Mouse (Mus musculus) ovary, postnatal 14 days (tissue): ENCODE measurements around the gene Erlec1.

Source experiments
- DNase-seq: peaks from one replicate; pipeline ENCODE4 v3.0.0; 2022; ENCODE audit warnings: low spot score

The Erlec1 gene

GRCm38 (mm10) chr11:30954279-30954725, at the start of gene Erlec1:
Gene Erlec1 (minus strand): TSS chr11:30954335.
- peak; percentile 70 for DNase-seq

- no peak for DNase-seq
Measured at GRCm38 (mm10) chr11:31001169-31001908, 47.2 kb upstream of the Erlec1 start.

GRCm38 (mm10) chr11:31000028-31000427, 45.9 kb upstream of the Erlec1 start:
- DNase-seq: no peak

- DNase-seq: no peak
Measured at GRCm38 (mm10) chr11:30998704-30999103, 44.6 kb upstream of the Erlec1 start.

- DNase-seq: no peak
Measured at GRCm38 (mm10) chr11:30998199-30998598, 44.1 kb upstream of the Erlec1 start.

- no peak for DNase-seq
Measured at GRCm38 (mm10) chr11:30996670-30997069, 42.5 kb upstream of the Erlec1 start.

GRCm38 (mm10) chr11:30986625-30987017, 32.5 kb upstream of the Erlec1 start:
- DNase-seq: no peak

- DNase-seq: peak; percentile 82
Measured at GRCm38 (mm10) chr11:30985877-30986624, 31.9 kb upstream of the Erlec1 start, which contains the start of gene Chac2. Gene Chac2 (minus strand): TSS chr11:30986350.

GRCm38 (mm10) chr11:30985237-30985636, 31.1 kb upstream of the Erlec1 start:
- no peak for DNase-seq

- DNase-seq: peak; percentile 21
Measured at GRCm38 (mm10) chr11:30953469-30954154, 523 bp downstream of the Erlec1 start.

- DNase-seq: no peak
Measured at GRCm38 (mm10) chr11:30952829-30953228, 1.3 kb downstream of the Erlec1 start.

GRCm38 (mm10) chr11:30943522-30943921, 10.6 kb downstream of the Erlec1 start:
- no peak for DNase-seq

GRCm38 (mm10) chr11:30928498-30928897, 25.6 kb downstream of the Erlec1 start:
- DNase-seq: no peak

- no peak for DNase-seq
Measured at GRCm38 (mm10) chr11:30928079-30928478, 26.1 kb downstream of the Erlec1 start.

GRCm38 (mm10) chr11:30923283-30923682, 30.9 kb downstream of the Erlec1 start:
- DNase-seq: no peak

- no peak for DNase-seq
Measured at GRCm38 (mm10) chr11:30920641-30921040, 33.5 kb downstream of the Erlec1 start.

- no peak for DNase-seq
Measured at GRCm38 (mm10) chr11:30912311-30912710, 41.8 kb downstream of the Erlec1 start.

- no peak for DNase-seq
Measured at GRCm38 (mm10) chr11:30899312-30899711, 54.8 kb downstream of the Erlec1 start.

GRCm38 (mm10) chr11:30896201-30896600, 57.9 kb downstream of the Erlec1 start:
- no peak for DNase-seq

GRCm38 (mm10) chr11:30888153-30888552, 66.0 kb downstream of the Erlec1 start:
- DNase-seq: no peak

GRCm38 (mm10) chr11:30885171-30885871, 68.8 kb downstream of the Erlec1 start, which contains the start of the genes Gpr75 and Asb3:
Gene Gpr75 (plus strand): TSS chr11:30885358.
Gene Asb3 (plus strand): TSS chr11:30885416.
- DNase-seq: peak; percentile 18
